Mouse (Mus musculus) cerebellum, adult 2 months (tissue): ENCODE results near the gene Nkx2-1. TPM values are rescaled to one million over a fixed set of nuclear protein-coding genes. Genes with fewer than 3 reads are reported as not detected.
A peak's percentile ranks its signal among the peaks of the same experiment; 100 is the strongest.

Experiments
- DNase-seq, 2 experiments: peaks; one replicate each; pipeline ENCODE4 v3.0.0; 2021
- H3K27ac ChIP-seq: fragments of 200-500 bp; 2 replicates; pipeline ENCODE4 v1.5.1; 2012; ENCODE audit warnings: low read length, control low read depth, inconsistent platforms; ENCODE audit not compliant: insufficient read depth
- H3K27me3 ChIP-seq: fragments of 200-500 bp; 2 replicates; pipeline ENCODE4 v1.6.1; 2012; ENCODE audit warnings: inconsistent platforms, mild to moderate bottlenecking, low read length, moderate library complexity; ENCODE audit not compliant: control insufficient read depth, insufficient read depth
- H3K4me1 ChIP-seq: fragments of 200-500 bp; 2 replicates; pipeline ENCODE4 v1.6.1; 2011; ENCODE audit warnings: low read length; ENCODE audit not compliant: control insufficient read depth, insufficient read depth
- H3K4me3 ChIP-seq: fragments of 200-500 bp; replicated peaks from 2 replicates; pipeline ENCODE3; 2011; ENCODE audit warnings: mild to moderate bottlenecking, low read depth, low read length, control low read depth; ENCODE audit not compliant: insufficient read depth
- CTCF ChIP-seq: fragments of 200-500 bp; IDR thresholded peaks from 2 replicates; pipeline ENCODE4 v1.5.1; 2011; ENCODE audit warnings: low read depth, mild to moderate bottlenecking, control low read depth, low read length, moderate library complexity, borderline replicate concordance; ENCODE audit not compliant: insufficient read depth
- POLR2A ChIP-seq: fragments of 200-500 bp; IDR thresholded peaks from 2 replicates; pipeline ENCODE4 v1.6.1; 2011; ENCODE audit warnings: low read length, control low read depth, borderline replicate concordance; ENCODE audit not compliant: insufficient read depth
- WGBS: fragments of 180-500 bp; shearing (Covaris S2); methylation state at CpG from one replicate; pipeline ENCODE4 v1.1.7; 2018; 5-methylcytosine and 5-hydroxymethylcytosine counted together
- polyA plus RNA-seq: library from polyadenylated mRNA; depleted of rRNA; stranded (reverse); fragments of >200 nt; gene quantifications from 2 replicates; pipeline ENCODE4 v1.2.3, GENCODE M21; 2012; rRNA removed

The Nkx2-1 gene
- not detected in 2 replicates for polyA plus RNA-seq

DNA sequence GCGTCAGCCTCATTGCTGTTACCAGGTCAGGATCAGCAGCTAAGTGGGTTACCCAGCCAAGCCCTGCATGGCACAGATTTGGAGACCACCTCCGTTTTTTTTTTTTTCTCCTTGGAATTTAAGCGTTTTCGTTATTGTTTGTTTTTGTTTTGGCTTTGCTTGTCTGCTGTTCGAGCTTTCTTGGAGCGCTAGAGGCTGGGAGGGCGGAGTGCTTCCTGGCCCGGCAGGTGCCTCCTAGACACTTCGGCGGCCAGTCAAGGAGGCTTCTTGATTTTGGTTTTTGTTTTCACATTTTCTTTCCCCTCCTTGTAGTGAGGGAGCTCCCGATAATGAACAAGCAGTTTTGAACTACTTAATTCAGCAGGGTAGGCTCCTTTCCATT is at the start of gene Nkx2-1:
Gene Nkx2-1, minus strand, starts transcription at position 25 of the 382 bp plus-strand sequence.
- no peak for DNase-seq
- TF ChIP-seq CTCF (no peak), POLR2A (no peak)
- Histone ChIP-seq H3K4me3 (no peak within 1 kb of the TSS), H3K4me1 (no peaks in the 10 kb centered on the region; the same call in 1 of the 2 replicates), H3K27me3 (peaks cover 14% of the 10 kb centered on the region; the same call in 1 of the 2 replicates), H3K27ac (no peak within 1 kb of the TSS)
- WGBS = 1% methylated on average over 11 of the region's 11 CpGs

DNA sequence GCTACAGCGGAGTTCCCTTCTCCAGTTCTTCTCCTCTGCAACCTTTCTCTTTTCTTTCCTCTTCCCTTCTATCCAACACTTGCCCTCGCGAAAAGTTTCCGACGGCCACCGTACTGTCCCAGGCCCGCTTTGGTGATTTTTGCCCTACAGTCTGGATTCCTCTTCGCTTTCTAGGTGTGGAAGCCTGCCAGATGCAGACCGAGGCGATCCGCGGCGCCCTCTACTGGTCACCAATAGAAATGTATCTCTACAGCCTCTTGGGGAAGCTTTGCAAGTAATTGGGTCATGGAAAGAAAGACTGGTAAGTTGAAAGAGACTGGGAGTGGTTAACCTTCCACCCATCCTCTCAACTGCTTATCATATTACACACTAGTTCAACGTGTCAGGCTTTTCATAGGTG is 4.4 kb upstream of the Nkx2-1 start:
- H3K27ac ChIP-seq = no peak overlapping the region
- peak; percentile 50 to 70 for DNase-seq
- no peaks in the 10 kb centered on the region for H3K4me1 ChIP-seq
- TF ChIP-seq CTCF (peak; percentile 68), POLR2A (no peak)
- H3K4me3 ChIP-seq = no peak overlapping the region
- WGBS = 2% methylated on average over 14 of the region's 14 CpGs
- H3K27me3 ChIP-seq = peaks cover 7% of the 10 kb centered on the region; the same call in 1 of the 2 replicates

DNA sequence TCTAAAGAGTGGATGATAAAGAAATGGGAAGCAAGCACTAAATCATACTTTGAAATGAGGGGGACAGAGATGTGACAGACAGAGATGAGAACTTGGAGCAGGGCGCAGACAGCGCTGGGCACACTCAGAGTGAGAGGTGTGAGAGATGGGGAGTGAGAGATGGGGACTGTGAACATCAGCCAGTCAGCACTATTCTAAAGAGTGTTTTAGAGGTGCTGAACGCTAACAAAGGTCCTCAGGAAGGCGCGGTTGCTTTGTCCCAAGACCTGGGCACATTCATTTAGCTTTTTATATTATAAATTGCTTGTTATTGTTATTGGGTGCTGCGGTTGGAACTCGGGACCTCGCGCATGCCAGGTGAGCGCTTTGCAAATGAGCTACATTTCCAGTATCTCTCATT is 3.9 kb upstream of the Nkx2-1 start:
- WGBS = 3% methylated on average over 10 of the region's 10 CpGs
- Histone ChIP-seq H3K27me3 (peaks cover 9% of the 10 kb centered on the region; the same call in 1 of the 2 replicates), H3K4me3 (no peak overlapping the region), H3K27ac (no peak overlapping the region), H3K4me1 (no peaks in the 10 kb centered on the region)
- no peak for DNase-seq
- TF ChIP-seq CTCF (no peak), POLR2A (no peak)

DNA sequence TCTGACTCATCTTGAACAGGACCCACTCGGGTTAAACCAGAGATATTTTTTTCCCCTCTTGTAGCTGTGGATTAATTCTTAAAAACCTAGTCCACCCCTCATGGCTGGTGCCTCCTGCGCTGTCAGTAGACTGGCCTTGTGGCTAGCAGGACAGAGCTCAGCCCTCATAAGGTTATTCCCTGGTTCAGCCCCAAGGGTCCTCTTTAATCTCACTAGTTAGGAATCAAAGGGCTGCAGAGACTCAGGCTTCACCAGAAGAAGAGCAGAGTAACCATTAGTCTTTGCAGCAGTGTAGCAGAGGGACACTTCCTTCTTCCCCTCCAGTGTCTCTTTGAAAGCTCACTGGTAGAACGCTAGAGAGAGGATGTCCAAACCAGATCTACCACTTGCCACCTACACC is 1.9 kb upstream of the Nkx2-1 start:
- 11% methylated on average over 3 of the region's 3 CpGs for WGBS
- no peak for TF ChIP-seq CTCF
- H3K4me1 ChIP-seq = no peaks in the 10 kb centered on the region; the same call in 1 of the 2 replicates
- no peak for DNase-seq
- H3K27me3 ChIP-seq = peaks cover 13% of the 10 kb centered on the region; the same call in 1 of the 2 replicates
- H3K4me3 ChIP-seq = no peak overlapping the region
- H3K27ac ChIP-seq = no peak overlapping the region

DNA sequence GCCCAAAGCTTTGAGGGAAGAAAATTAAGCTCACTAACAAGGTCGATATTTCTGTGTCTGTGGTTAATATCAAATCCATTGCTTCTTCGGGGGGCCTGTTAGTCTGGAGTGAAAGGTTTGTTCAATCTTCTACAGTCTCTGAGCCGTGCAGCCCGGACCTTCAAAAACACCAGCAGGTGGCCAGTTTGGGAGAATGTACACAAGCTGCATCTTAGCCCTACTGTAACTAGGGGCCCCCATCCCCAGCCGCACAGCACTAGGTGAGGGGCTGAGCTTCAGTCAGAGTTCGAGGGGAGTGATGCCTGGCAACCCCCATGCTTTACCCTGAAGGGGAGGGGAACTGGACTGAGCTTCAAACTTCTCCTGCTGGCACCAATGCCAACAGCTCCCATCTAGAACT is 1.2 kb upstream of the Nkx2-1 start:
- no peak for DNase-seq
- TF ChIP-seq CTCF (no peak), POLR2A (no peak)

DNA sequence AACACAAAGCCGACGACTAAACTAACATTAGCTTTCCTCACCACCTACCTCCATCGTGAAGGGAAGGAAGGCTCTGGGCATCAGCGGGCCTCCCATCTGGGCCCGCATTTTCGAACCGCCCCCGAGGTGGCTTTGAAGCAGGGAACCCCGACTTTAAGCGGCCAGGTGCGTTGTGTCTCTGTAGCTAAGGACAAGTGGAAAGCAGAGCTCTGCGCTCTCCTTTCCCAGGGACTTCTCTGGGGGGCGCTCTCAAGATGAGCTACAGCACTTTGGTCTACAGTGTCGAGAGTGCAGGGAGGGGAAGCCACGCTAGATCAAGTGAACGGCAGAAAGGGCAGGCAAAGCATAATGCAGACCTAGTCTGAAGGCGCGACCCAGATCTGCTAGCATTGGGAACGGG is 634 bp upstream of the Nkx2-1 start:
- no peaks in the 10 kb centered on the region; the same call in 1 of the 2 replicates for H3K4me1 ChIP-seq
- DNase-seq = no peak
- TF ChIP-seq CTCF = no peak
- TF ChIP-seq POLR2A = no peak
- peaks cover 14% of the 10 kb centered on the region; the same call in 1 of the 2 replicates for H3K27me3 ChIP-seq
- no peak overlapping the region for H3K4me3 ChIP-seq
- no peak overlapping the region for H3K27ac ChIP-seq
- WGBS = under 1% methylated on average over 19 of the region's 19 CpGs

More for the DNA sequence above, 1.2 kb upstream of the Nkx2-1 start:
- Histone ChIP-seq H3K27me3 (peaks cover 13% of the 10 kb centered on the region; the same call in 1 of the 2 replicates), H3K4me1 (no peaks in the 10 kb centered on the region; the same call in 1 of the 2 replicates), H3K4me3 (no peak overlapping the region), H3K27ac (no peak overlapping the region)
- WGBS = 3% methylated on average over 6 of the region's 6 CpGs

DNA sequence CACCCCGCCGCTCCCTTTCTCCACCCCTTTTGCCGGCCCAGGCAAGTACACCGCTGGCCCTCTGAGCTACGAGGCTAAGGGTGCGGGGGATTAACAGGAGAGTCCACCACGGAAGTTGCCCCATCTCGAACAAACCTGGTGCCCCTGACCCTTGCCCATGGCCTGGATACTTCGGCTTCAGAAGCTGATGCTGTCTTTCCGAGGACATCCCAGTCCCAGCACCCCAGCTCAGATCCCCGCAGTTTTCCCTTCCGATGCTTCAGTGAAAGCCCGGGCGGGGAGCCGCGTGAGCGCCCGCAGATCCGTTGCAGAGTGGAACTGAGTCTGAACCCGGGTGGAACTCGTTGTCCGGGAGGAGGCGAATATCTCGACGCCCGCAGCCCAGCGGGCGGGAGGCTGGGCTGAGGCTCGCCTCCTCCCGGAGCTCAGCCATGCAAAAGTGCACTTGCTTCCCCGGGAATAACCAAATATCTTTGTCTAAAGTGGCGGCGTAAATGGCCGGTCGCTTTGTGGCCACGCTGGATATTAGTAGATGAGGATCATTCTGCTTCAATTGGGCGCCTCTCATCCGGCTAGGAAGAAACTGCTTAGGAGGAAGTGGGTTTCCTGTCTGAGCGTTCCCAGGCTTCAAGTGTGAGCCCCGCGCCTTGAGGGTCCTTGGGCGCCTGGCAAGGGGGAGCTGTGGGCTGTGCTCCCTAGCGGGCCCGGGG is 379 bp downstream of the Nkx2-1 start:
- TF ChIP-seq CTCF (no peak), POLR2A (no peak)
- no peak overlapping the region for H3K4me3 ChIP-seq
- DNase-seq = no peak
- peaks cover 14% of the 10 kb centered on the region; the same call in 1 of the 2 replicates for H3K27me3 ChIP-seq
- 1% methylated on average over 44 of the region's 44 CpGs for WGBS
- no peaks in the 10 kb centered on the region; the same call in 1 of the 2 replicates for H3K4me1 ChIP-seq
- no peak overlapping the region for H3K27ac ChIP-seq

DNA sequence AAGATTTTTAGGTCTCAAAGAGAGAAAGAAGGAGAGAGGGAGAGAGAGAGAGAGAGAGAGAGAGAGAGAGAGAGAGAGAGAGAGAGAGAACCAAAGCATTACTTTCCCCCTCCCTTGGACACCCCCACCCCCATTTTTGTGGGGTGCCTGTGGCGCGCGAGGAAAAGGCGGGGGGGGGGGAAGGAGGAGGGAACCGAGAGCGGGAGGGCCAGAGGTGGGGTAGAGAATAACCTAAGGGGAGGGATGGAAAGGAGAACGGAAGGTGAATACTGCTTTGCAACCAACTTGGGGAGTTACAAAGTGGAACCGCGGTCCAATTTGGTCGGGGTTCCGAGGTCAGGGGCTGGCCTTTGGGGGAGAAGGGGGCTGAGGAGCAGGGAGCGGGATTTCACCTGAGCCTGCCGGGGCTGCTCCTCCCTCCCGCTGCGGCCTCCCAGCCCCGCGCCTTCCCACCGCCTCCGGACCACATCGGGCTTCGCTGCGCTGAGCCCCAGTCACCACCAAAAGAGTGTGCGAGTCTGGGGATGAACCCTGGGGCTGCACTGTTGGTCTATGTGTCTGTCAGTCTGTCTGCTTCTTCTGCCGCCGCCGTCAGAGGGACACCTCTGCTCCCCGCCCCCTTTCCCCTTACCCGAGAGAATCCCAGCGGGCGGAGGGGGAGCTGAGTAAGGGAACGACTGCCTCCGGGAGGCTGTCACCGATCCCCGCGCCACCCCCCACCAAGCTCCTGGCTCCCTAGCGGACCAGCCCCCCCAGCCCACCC is 1.1 kb downstream of the Nkx2-1 start:
- TF ChIP-seq POLR2A (no peak), CTCF (no peak)
- Histone ChIP-seq H3K4me3 (no peak overlapping the region), H3K27ac (no peak overlapping the region), H3K4me1 (no peaks in the 10 kb centered on the region; the same call in 1 of the 2 replicates), H3K27me3 (peaks cover 15% of the 10 kb centered on the region; the same call in 1 of the 2 replicates)
- DNase-seq = no peak
- WGBS = 1% methylated on average over 33 of the region's 36 CpGs
